Comparison of ENCODE assay signal across 12 mouse cellular contexts in genomic region chr3:24783462-24783829, GRCm38 (mm10).
DNase-seq lines count a peak whose midpoint lies in the region; ATAC-seq lines count a peak whose summit lies in the region.
"Had no signal": no experiment of that assay in that cellular context is flagged by ENCODE, and none has a peak within 500 bp of the region (broad histone marks: within the 10 kb centered on the region; RNA-seq: fewer than 3 reads in every experiment).

No protein-coding gene starts in this region.

- peak; percentile 37 for DNase-seq in kidney, adult 11 months
- no peak for DNase-seq in kidney, adult 18-20 months
- DNase-seq in adrenal gland, adult 18-20 months (ENCODE audit: low spot score in 2 of 2) = no peak
- DNase-seq in cerebellum, postnatal 14 days = no peak
- DNase-seq: cerebellum, adult 2 months; forebrain, postnatal 0 days; right cerebral cortex, postnatal 14 days; thymus, postnatal 14 days had no signal

- H3K4me1 ChIP-seq in intestine, embryonic 16.5 days (ENCODE audit: control insufficient read depth, insufficient read depth, low read length) = no peaks in the 10 kb centered on the region
- H3K4me1 ChIP-seq in liver, embryonic 12.5 days = no peaks in the 10 kb centered on the region
- H3K4me1 ChIP-seq in stomach, embryonic 14.5 days (ENCODE audit: control insufficient read depth, insufficient read depth, low read length) = no peaks in the 10 kb centered on the region
- H3K4me1 ChIP-seq in midbrain, embryonic 16.5 days (ENCODE audit: control insufficient read depth, insufficient read depth, low read length) = no peaks in the 10 kb centered on the region

- 48% methylated on average over 7 of the region's 7 CpGs for WGBS in intestine, embryonic 16.5 days
- 53% methylated on average over 7 of the region's 7 CpGs for WGBS in liver, embryonic 12.5 days (ENCODE audit: insufficient replicate concordance)
- 38% methylated on average over 7 of the region's 7 CpGs for WGBS in stomach, embryonic 14.5 days
- 89% methylated on average over 7 of the region's 7 CpGs for WGBS in midbrain, embryonic 16.5 days

- peak overlapping the region; percentile 34; the same call in 1 of the 2 replicates for H3K9ac ChIP-seq in intestine, embryonic 16.5 days (ENCODE audit: low read depth, low read length)
- H3K9ac ChIP-seq in liver, embryonic 12.5 days = no peak overlapping the region
- H3K9ac ChIP-seq in stomach, embryonic 14.5 days (replicated peaks; ENCODE audit: low read depth, low read length) = no peak overlapping the region
- H3K9ac ChIP-seq in midbrain, embryonic 16.5 days (ENCODE audit: low read depth, low read length) = no peak overlapping the region
- H3K9ac ChIP-seq: forebrain, postnatal 0 days had no signal

- no peaks in the 10 kb centered on the region for H3K9me3 ChIP-seq in intestine, embryonic 16.5 days (ENCODE audit: control insufficient read depth, low read length)
- no peaks in the 10 kb centered on the region for H3K9me3 ChIP-seq in liver, embryonic 12.5 days (replicated peaks)
- H3K9me3 ChIP-seq in stomach, embryonic 14.5 days (ENCODE audit: control insufficient read depth, low read depth, low read length) = no peaks in the 10 kb centered on the region
- H3K9me3 ChIP-seq in midbrain, embryonic 16.5 days (replicated peaks; ENCODE audit: control insufficient read depth, low read length, poor library complexity, severe bottlenecking) = no peaks in the 10 kb centered on the region

- peak overlapping the region; percentile 78 for H3K27ac ChIP-seq in intestine, embryonic 16.5 days (ENCODE audit: low read length)
- H3K27ac ChIP-seq in liver, embryonic 12.5 days = no peak overlapping the region
- H3K27ac ChIP-seq in stomach, embryonic 14.5 days (ENCODE audit: low read length) = peak overlapping the region; percentile 85
- H3K27ac ChIP-seq in midbrain, embryonic 16.5 days (ENCODE audit: low read length) = no peak overlapping the region

- no peaks in the 10 kb centered on the region for H3K36me3 ChIP-seq in intestine, embryonic 16.5 days (ENCODE audit: control insufficient read depth, insufficient read depth, low read length)
- H3K36me3 ChIP-seq in liver, embryonic 12.5 days = no peaks in the 10 kb centered on the region
- H3K36me3 ChIP-seq in stomach, embryonic 14.5 days (ENCODE audit: control insufficient read depth, insufficient read depth, low read length) = no peaks in the 10 kb centered on the region
- H3K36me3 ChIP-seq in midbrain, embryonic 16.5 days (ENCODE audit: control insufficient read depth, insufficient read depth, low read length) = no peaks in the 10 kb centered on the region

- peak; percentile 89 for ATAC-seq in intestine, embryonic 16.5 days
- no peak for ATAC-seq in liver, embryonic 12.5 days
- ATAC-seq in stomach, embryonic 14.5 days (ENCODE audit: insufficient number of reproducible peaks, insufficient read depth, low FRiP score, low read depth) = peak; percentile 84
- ATAC-seq in midbrain, embryonic 16.5 days = no peak
- ATAC-seq: forebrain, postnatal 0 days had no signal

- peak overlapping the region; percentile 42; the same call in 1 of the 2 replicates for H3K4me2 ChIP-seq in intestine, embryonic 16.5 days (ENCODE audit: low read depth, low read length)
- peak overlapping the region; percentile 27; the same call in 1 of the 2 replicates for H3K4me2 ChIP-seq in liver, embryonic 12.5 days
- peak overlapping the region; percentile 30 for H3K4me2 ChIP-seq in stomach, embryonic 14.5 days (replicated peaks; ENCODE audit: low read depth, low read length)
- H3K4me2 ChIP-seq in midbrain, embryonic 16.5 days (ENCODE audit: low read length) = no peak overlapping the region

- H3K27me3 ChIP-seq in intestine, embryonic 16.5 days (replicated peaks; ENCODE audit: control insufficient read depth, insufficient read depth, low read length) = no peaks in the 10 kb centered on the region
- no peaks in the 10 kb centered on the region for H3K27me3 ChIP-seq in liver, embryonic 12.5 days (replicated peaks)
- H3K27me3 ChIP-seq in stomach, embryonic 14.5 days (ENCODE audit: control insufficient read depth, insufficient read depth, low read length) = no peaks in the 10 kb centered on the region
- H3K27me3 ChIP-seq in midbrain, embryonic 16.5 days (ENCODE audit: control insufficient read depth, insufficient read depth, low read depth, low read length) = no peaks in the 10 kb centered on the region

- H3K4me3 ChIP-seq in intestine, embryonic 16.5 days (ENCODE audit: low read length) = peak overlapping the region; percentile 44
- H3K4me3 ChIP-seq in liver, embryonic 12.5 days = no peak overlapping the region
- peak overlapping the region; percentile 15; the same call in 1 of the 2 replicates for H3K4me3 ChIP-seq in stomach, embryonic 14.5 days (ENCODE audit: low read depth, low read length)
- H3K4me3 ChIP-seq in midbrain, embryonic 16.5 days (ENCODE audit: low read depth, low read length) = no peak overlapping the region

Comparison
In these comparisons a context has a peak if more than half of its experiments do, and no peak if none do; other contexts are left out.
1. ATAC-seq: peak in intestine, embryonic 16.5 days (single experiment) and stomach, embryonic 14.5 days (single experiment); none in liver, embryonic 12.5 days (single experiment) and midbrain, embryonic 16.5 days (single experiment).
2. H3K27ac ChIP-seq: peak in intestine, embryonic 16.5 days (single experiment) and stomach, embryonic 14.5 days (single experiment); none in liver, embryonic 12.5 days (single experiment) and midbrain, embryonic 16.5 days (single experiment).
3. H3K4me3 ChIP-seq: peak in intestine, embryonic 16.5 days (single experiment) and stomach, embryonic 14.5 days (single experiment); none in liver, embryonic 12.5 days (single experiment) and midbrain, embryonic 16.5 days (single experiment).